Mouse (Mus musculus): Measurements from ENCODE around the gene Rassf3.

Rassf3 gene

GRCm38 (mm10) chr10:121461404-121462161, 14.6 kb downstream of the Rassf3 start:
- no peak for DNase-seq (ENCODE audit: low read depth, low spot score)

- no peak for DNase-seq (ENCODE audit: low read depth, low spot score)
Observed at GRCm38 (mm10) chr10:121459124-121459853, 16.9 kb downstream of the Rassf3 start.

- no peak for DNase-seq (ENCODE audit: low read depth, low spot score)
Observed at GRCm38 (mm10) chr10:121458408-121458807, 17.7 kb downstream of the Rassf3 start.

GRCm38 (mm10) chr10:121457381-121457780, 18.8 kb downstream of the Rassf3 start:
- no peak for DNase-seq (ENCODE audit: low read depth, low spot score)

- DNase-seq (ENCODE audit: low read depth, low spot score), result no peak
Observed at GRCm38 (mm10) chr10:121455517-121455916, 20.6 kb downstream of the Rassf3 start.

- peak; percentile 95 for DNase-seq (ENCODE audit: low read depth, low spot score)
Observed at GRCm38 (mm10) chr10:121454708-121455475, 21.3 kb downstream of the Rassf3 start.

- no peak for DNase-seq (ENCODE audit: low read depth, low spot score)
Observed at GRCm38 (mm10) chr10:121454033-121454432, 22.1 kb downstream of the Rassf3 start.

- no peak for DNase-seq (ENCODE audit: low read depth, low spot score)
Observed at GRCm38 (mm10) chr10:121445808-121446207, 30.3 kb downstream of the Rassf3 start.

- no peak for DNase-seq (ENCODE audit: low read depth, low spot score)
Observed at GRCm38 (mm10) chr10:121444198-121444597, 31.9 kb downstream of the Rassf3 start.

GRCm38 (mm10) chr10:121443791-121444190, 32.4 kb downstream of the Rassf3 start:
- DNase-seq (ENCODE audit: low read depth, low spot score), result no peak

GRCm38 (mm10) chr10:121439310-121439731, 36.8 kb downstream of the Rassf3 start:
- DNase-seq (ENCODE audit: low read depth, low spot score), result no peak

GRCm38 (mm10) chr10:121438109-121438508, 38.0 kb downstream of the Rassf3 start:
- no peak for DNase-seq (ENCODE audit: low read depth, low spot score)

- no peak for DNase-seq (ENCODE audit: low read depth, low spot score)
Observed at GRCm38 (mm10) chr10:121436693-121437092, 39.5 kb downstream of the Rassf3 start.

- no peak for DNase-seq (ENCODE audit: low read depth, low spot score)
Observed at GRCm38 (mm10) chr10:121436258-121436645, 39.9 kb downstream of the Rassf3 start.

- no peak for DNase-seq (ENCODE audit: low read depth, low spot score)
Observed at GRCm38 (mm10) chr10:121435546-121436257, 40.4 kb downstream of the Rassf3 start.

- no peak for DNase-seq (ENCODE audit: low read depth, low spot score)
Observed at GRCm38 (mm10) chr10:121434441-121435103, 41.6 kb downstream of the Rassf3 start.

- no peak for DNase-seq (ENCODE audit: low read depth, low spot score)
Observed at GRCm38 (mm10) chr10:121432635-121433280, 43.4 kb downstream of the Rassf3 start.

GRCm38 (mm10) chr10:121432041-121432634, 44.0 kb downstream of the Rassf3 start:
- DNase-seq (ENCODE audit: low read depth, low spot score), result no peak

- no peak for DNase-seq (ENCODE audit: low read depth, low spot score)
Observed at GRCm38 (mm10) chr10:121430764-121431540, 45.2 kb downstream of the Rassf3 start.
